Mouse (Mus musculus) forebrain, embryonic 10.5 days (tissue): ENCODE data around the gene Foxo1. TPM values are rescaled to one million over a fixed set of nuclear protein-coding genes. Genes with fewer than 3 reads are reported as not detected.

Source experiments
- DNase-seq: peaks from one replicate; pipeline ENCODE4 v3.0.0-alpha.2; 2017; ENCODE audit warnings: low spot score; ENCODE audit errors: extremely low spot score
- H3K27ac ChIP-seq: fragments of 300-500 bp; sonication (generic); 2 replicates; pipeline ENCODE4 v1.5.1; 2016; ENCODE audit warnings: mild to moderate bottlenecking
- H3K27me3 ChIP-seq: fragments of 300-500 bp; sonication (generic); 2 replicates; pipeline ENCODE4 v1.6.1; 2016; ENCODE audit warnings: mild to moderate bottlenecking; ENCODE audit not compliant: poor library complexity, severe bottlenecking
- H3K36me3 ChIP-seq: fragments of 300-500 bp; sonication (generic); replicated peaks from 2 replicates; pipeline ENCODE4 v1.6.1; 2016; ENCODE audit warnings: mild to moderate bottlenecking, moderate library complexity
- H3K4me1 ChIP-seq: fragments of 300-500 bp; sonication (generic); 2 replicates; pipeline ENCODE4 v1.6.1; 2016
- H3K4me3 ChIP-seq: fragments of 300-500 bp; sonication (generic); 2 replicates; pipeline ENCODE4 v1.5.1; 2016; ENCODE audit warnings: mild to moderate bottlenecking, moderate library complexity
- H3K9me3 ChIP-seq: fragments of 300-500 bp; sonication (generic); 2 replicates; pipeline ENCODE4 v1.6.1; 2016; ENCODE audit warnings: mild to moderate bottlenecking, moderate library complexity
- WGBS: fragments of 180-500 bp; shearing (Covaris S2); methylation state at CpG from one replicate; pipeline ENCODE4 v1.1.7; 2016; 5-methylcytosine and 5-hydroxymethylcytosine counted together
- polyA plus RNA-seq: library from polyadenylated mRNA; unstranded; fragments of >200 nt; fragmentation: Nextera tagmentation; extraction: Ambion mirVana; gene quantifications from 2 replicates; pipeline ENCODE4 v1.2.1, GENCODE M21; 2016

Foxo1 gene
- polyA plus RNA-seq, 1 experiment from 2014 or later = 2.3 TPM

DNA sequence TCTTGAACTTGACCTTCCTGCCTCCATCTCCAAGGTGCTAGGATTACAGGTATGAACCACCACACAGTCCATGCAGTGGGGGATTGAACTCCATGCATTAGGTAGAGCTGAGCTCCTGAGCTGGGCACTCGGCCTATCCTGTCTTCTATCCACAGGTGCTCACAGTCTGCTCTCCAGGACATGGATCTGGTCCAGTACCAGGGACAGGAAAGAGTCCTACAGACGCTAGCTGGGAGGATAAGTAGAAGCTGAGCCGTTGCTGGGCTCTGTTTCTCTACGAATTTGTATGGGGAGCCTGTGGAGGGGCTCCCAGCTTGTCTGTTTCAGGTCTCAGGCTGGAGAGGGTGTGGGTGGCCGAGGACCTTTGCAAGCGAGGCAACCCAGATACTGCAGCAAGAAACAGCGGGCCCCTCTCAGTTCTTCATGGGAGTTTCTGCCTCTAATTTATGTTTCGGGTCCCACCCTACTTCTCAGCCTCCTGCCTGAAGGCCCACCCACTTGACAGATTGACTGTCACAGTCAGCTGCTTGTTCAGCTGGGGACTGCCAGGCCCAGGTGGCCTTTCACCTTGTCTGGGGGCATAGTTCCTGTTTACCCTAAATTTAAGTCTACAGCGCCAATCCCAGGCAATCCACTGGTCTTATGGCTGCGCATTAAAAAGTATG lies 128.9 kb downstream of the Foxo1 start:
- no peak overlapping the region for H3K4me3 ChIP-seq
- peaks cover 34% of the 10 kb centered on the region for H3K4me1 ChIP-seq
- DNase-seq = no peak
- no peaks in the 10 kb centered on the region for H3K9me3 ChIP-seq
- peaks cover 43% of the 10 kb centered on the region for H3K27me3 ChIP-seq
- no peak overlapping the region for H3K27ac ChIP-seq
- H3K36me3 ChIP-seq = no peaks in the 10 kb centered on the region
- WGBS = 80% methylated on average over 10 of the region's 10 CpGs

DNA sequence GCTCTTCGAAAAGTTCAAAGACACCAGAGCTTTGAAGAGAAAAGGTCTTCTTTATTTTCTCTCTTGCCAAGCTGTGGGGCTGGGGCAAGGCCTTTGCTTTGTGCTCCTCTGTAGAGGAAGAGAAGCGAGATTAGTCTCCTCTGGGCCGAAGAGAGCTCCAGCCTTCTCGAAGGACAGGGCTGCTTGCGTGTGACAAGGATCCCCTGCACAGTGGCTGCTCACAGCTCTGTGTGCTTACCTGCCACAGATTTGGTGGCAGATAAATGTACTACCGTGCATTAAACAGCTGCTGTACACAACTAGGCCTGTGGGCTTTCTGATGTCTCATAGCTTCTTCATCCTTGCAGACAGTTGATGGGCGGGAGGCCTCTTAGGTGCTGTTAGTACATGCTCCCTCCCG lies 129.8 kb downstream of the Foxo1 start:
- Histone ChIP-seq H3K4me3 (no peak overlapping the region), H3K27ac (no peak overlapping the region), H3K36me3 (no peaks in the 10 kb centered on the region), H3K27me3 (peaks cover 52% of the 10 kb centered on the region), H3K4me1 (peaks cover 34% of the 10 kb centered on the region), H3K9me3 (no peaks in the 10 kb centered on the region)
- WGBS = 84% methylated on average over 8 of the region's 8 CpGs
- DNase-seq = no peak

DNA sequence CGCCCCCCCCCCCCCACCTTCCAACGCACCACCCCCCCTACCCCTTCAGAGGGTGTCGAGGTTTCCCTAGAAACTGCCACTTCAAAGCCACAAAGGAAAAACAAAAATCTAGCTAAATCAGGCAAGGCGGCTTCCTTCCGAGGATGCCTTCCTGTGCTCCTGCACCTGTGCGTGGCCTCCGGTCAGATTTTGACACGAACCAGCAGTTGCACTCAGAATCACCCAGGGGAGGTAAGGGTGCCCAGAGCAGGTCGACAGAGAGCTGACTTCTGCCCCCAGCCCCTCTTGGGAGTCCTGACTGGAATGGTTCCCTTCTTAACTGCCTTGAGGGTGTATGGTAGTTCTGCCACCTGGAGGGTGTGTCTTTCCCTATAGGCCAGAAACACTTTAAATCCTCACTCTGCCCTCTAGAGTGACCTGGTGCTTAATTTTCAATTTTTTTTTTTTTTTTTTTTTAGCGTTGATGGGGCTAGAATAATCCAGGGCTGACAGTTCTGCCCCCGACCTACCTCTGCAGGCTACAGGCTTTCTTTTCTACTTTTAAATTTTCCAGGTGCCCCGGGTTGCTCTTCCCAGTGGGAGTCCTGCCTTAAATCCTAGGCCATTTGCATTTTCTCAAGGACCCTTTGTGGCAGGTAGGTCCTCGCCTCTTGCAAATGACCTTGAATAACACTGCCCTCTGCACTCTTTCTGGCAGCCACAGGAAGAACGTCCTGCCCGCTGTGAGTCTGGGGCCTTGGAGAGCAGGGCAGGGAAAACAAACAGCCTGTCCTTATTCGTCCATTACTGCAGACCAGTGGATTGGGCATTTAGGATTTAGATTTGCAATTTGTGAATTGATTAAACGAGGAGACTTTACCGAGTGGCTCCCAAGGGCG lies 132.4 kb downstream of the Foxo1 start:
- DNase-seq = no peak
- WGBS = 10% methylated on average over 19 of the region's 19 CpGs
- Histone ChIP-seq H3K27ac (peak overlapping the region; percentile 83), H3K9me3 (no peaks in the 10 kb centered on the region), H3K4me1 (peaks cover 40% of the 10 kb centered on the region), H3K27me3 (peaks cover 55% of the 10 kb centered on the region), H3K4me3 (peak overlapping the region; percentile 49), H3K36me3 (no peaks in the 10 kb centered on the region)

DNA sequence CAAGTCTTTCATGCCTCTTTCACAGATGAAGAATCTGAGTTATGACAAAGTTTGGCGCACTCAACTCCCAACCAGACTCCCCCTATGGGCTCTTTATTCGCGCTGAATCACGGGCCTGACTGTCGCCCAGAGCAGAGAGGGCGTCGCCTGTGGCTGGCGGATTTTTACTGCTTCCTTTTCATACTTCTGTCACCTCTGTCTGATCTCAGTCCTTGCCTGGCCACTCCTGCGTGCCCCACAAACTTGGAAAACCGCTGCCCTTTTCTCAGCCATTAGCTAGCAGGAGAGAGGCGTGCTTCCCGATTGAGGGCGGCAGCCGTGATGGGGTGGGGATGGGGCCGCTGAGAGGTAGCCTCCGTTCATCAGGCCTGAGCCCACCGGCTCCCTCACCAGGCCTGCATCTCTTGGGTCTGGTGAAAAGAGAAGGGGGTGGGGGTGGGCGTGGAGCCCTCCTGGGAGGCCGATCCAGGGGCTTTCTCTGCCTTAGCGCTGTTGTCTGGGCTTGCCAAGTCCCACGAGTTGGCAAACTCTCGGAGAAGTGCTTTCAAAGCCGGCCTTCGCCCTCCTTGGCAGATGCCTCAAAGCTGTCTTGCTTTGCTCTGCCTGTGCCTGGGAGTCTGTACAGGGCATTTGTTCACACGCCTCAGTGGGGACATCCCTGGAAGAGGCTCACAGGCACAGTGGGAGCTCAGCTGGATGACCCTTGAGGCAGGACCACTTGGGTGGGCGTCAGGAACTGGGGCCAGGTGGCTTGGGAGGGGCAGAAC lies 133.2 kb downstream of the Foxo1 start:
- Histone ChIP-seq H3K9me3 (no peaks in the 10 kb centered on the region), H3K27ac (peak overlapping the region; percentile 83), H3K4me3 (peak overlapping the region; percentile 49), H3K36me3 (no peaks in the 10 kb centered on the region), H3K4me1 (peaks cover 40% of the 10 kb centered on the region), H3K27me3 (peaks cover 55% of the 10 kb centered on the region)
- under 1% methylated on average over 26 of the region's 26 CpGs for WGBS
- peak; percentile 57 for DNase-seq

Other genes with a start within 250 kb of the Foxo1 start
- gene Maml3, start 163.3 kb upstream of the Foxo1 start, polyA plus RNA-seq = 5.6 TPM in 2 replicates